In the genomic region with DNA sequence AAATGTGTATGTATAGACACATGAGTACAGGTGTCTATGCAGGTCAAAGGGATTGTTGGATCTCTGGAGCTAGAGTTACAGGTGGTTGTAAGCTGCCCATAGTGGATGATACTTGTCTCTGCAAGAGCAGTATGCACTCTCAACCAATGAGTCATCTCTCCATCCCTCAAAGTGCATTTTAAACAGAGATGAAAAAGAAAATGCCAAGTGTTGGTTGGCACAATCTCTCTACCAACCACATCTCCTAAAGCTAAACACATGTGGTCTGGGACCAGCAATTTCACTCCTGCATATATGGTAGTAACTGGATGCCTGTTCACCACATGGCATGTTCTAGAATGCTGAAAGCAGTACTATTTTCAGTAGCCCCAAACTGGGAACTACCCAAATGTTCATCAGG, we compare ENCODE assay signal across 25 mouse cellular contexts.
"Had no signal": no experiment of that assay in that cellular context is flagged by ENCODE, and none has a peak within 500 bp of the region (broad histone marks: within the 10 kb centered on the region; RNA-seq: fewer than 3 reads in every experiment).

No protein-coding gene starts in this region.

- H3K36me3 ChIP-seq: heart, embryonic 10.5 days; heart, embryonic 12.5 days; hindbrain, embryonic 13.5 days; hindbrain, embryonic 15.5 days; kidney, embryonic 15.5 days; limb, embryonic 13.5 days; limb, embryonic 15.5 days; liver, embryonic 12.5 days had no signal

- H3K27ac ChIP-seq: heart, embryonic 10.5 days; hindbrain, embryonic 13.5 days; hindbrain, embryonic 15.5 days; hindbrain, postnatal 0 days; kidney, embryonic 15.5 days; kidney, postnatal 0 days; limb, embryonic 13.5 days; limb, embryonic 15.5 days; liver, embryonic 12.5 days; liver, embryonic 14.5 days had no signal

- H3K4me3 ChIP-seq: heart, embryonic 10.5 days; heart, embryonic 12.5 days; hindbrain, embryonic 13.5 days; hindbrain, embryonic 15.5 days; kidney, embryonic 15.5 days; limb, embryonic 13.5 days; limb, embryonic 15.5 days; liver, embryonic 12.5 days had no signal

- H3K4me1 ChIP-seq: heart, embryonic 10.5 days; heart, embryonic 12.5 days; hindbrain, embryonic 13.5 days; hindbrain, embryonic 15.5 days; kidney, embryonic 15.5 days; limb, embryonic 13.5 days; limb, embryonic 15.5 days had no signal

- DNase-seq: gastrocnemius, postnatal 14 days; gastrocnemius, postnatal 36 days; heart, adult 18-20 months; heart, postnatal 10 days; heart, postnatal 36 days; kidney, adult 11 months; kidney, adult 2 months; kidney, adult 9 months; kidney, postnatal 14 days; kidney, postnatal 36 days; layer of hippocampus, adult 9-11 months; layer of hippocampus, postnatal 36 days; left cerebral cortex, postnatal 4 days had no signal

- H3K9me3 ChIP-seq: heart, embryonic 10.5 days; heart, embryonic 12.5 days; hindbrain, embryonic 13.5 days; hindbrain, embryonic 15.5 days; kidney, embryonic 15.5 days; limb, embryonic 13.5 days; limb, embryonic 15.5 days; liver, embryonic 12.5 days had no signal

- H3K4me2 ChIP-seq: heart, embryonic 12.5 days; hindbrain, embryonic 13.5 days; hindbrain, embryonic 15.5 days; kidney, embryonic 15.5 days; limb, embryonic 13.5 days; limb, embryonic 15.5 days; liver, embryonic 12.5 days had no signal

- H3K27me3 ChIP-seq: heart, embryonic 12.5 days; hindbrain, embryonic 13.5 days; hindbrain, embryonic 15.5 days; kidney, embryonic 15.5 days; limb, embryonic 13.5 days; limb, embryonic 15.5 days; liver, embryonic 12.5 days had no signal

- ATAC-seq: hindbrain, postnatal 0 days; intestine, embryonic 16.5 days; liver, embryonic 12.5 days had no signal

- H3K9ac ChIP-seq: heart, embryonic 12.5 days; hindbrain, embryonic 13.5 days; hindbrain, embryonic 15.5 days; kidney, embryonic 15.5 days; limb, embryonic 13.5 days; limb, embryonic 15.5 days; liver, embryonic 12.5 days; liver, embryonic 14.5 days had no signal
